ENCODE assay signal across 32 mouse cellular contexts in genomic region chr10:97650334-97650733, GRCm38 (mm10). TPM values are rescaled to one million over a fixed set of nuclear protein-coding genes. Genes with fewer than 3 reads are reported as not detected.
DNase-seq lines count a peak whose midpoint lies in the region; ATAC-seq and TF ChIP-seq lines count a peak whose summit lies in the region.
"Had no signal": no experiment of that assay in that cellular context is flagged by ENCODE, and none has a peak within 500 bp of the region (broad histone marks: within the 10 kb centered on the region; RNA-seq: fewer than 3 reads in every experiment).

No protein-coding gene starts in this region.

- H3K4me1 ChIP-seq in intestine, embryonic 14.5 days (replicated peaks; ENCODE audit: control insufficient read depth, insufficient read depth, low read length) = no peaks in the 10 kb centered on the region
- H3K4me1 ChIP-seq in intestine, postnatal 0 days (replicated peaks; ENCODE audit: control insufficient read depth, insufficient read depth, low read length) = no peaks in the 10 kb centered on the region
- no peaks in the 10 kb centered on the region; the same call in 1 of the 2 replicates for H3K4me1 ChIP-seq in embryonic fibroblast, embryonic 13.5 days (ENCODE audit: control insufficient read depth, insufficient read depth, low read length)
- H3K4me1 ChIP-seq: forebrain, embryonic 10.5 days; heart, embryonic 13.5 days; limb, embryonic 13.5 days; liver, embryonic 13.5 days; midbrain, embryonic 15.5 days had no signal

- H3K9me3 ChIP-seq in intestine, embryonic 14.5 days (ENCODE audit: control insufficient read depth, low read length) = no peaks in the 10 kb centered on the region
- no peaks in the 10 kb centered on the region for H3K9me3 ChIP-seq in intestine, postnatal 0 days (ENCODE audit: control insufficient read depth)
- H3K9me3 ChIP-seq: forebrain, embryonic 10.5 days; heart, embryonic 13.5 days; limb, embryonic 13.5 days; liver, embryonic 13.5 days; midbrain, embryonic 15.5 days had no signal

- 20% methylated on average over 2 of the region's 2 CpGs for WGBS in intestine, embryonic 14.5 days
- WGBS in intestine, postnatal 0 days = 48% methylated on average over 2 of the region's 2 CpGs

- ATAC-seq in intestine, embryonic 14.5 days (replicated peaks; ENCODE audit: low FRiP score, low TSS enrichment, low read depth) = no peak
- no peak for ATAC-seq in intestine, postnatal 0 days
- ATAC-seq: CD4-positive, CD25-positive, alpha-beta regulatory T cell, adult 4 months; forebrain, embryonic 16.5 days; hindbrain, postnatal 0 days; midbrain, embryonic 15.5 days had no signal

- H3K4me2 ChIP-seq in intestine, embryonic 14.5 days (ENCODE audit: low read length) = no peak overlapping the region
- H3K4me2 ChIP-seq in intestine, postnatal 0 days (replicated peaks; ENCODE audit: low read depth) = no peak overlapping the region
- H3K4me2 ChIP-seq: heart, embryonic 13.5 days; limb, embryonic 13.5 days; liver, embryonic 13.5 days; midbrain, embryonic 15.5 days had no signal

- TF ChIP-seq CTCF in intestine, postnatal 0 days (IDR thresholded peaks at IDR 0.05; ENCODE audit: low read depth) = no peak
- TF ChIP-seq CTCF in embryonic fibroblast, embryonic 13.5 days (IDR thresholded peaks at IDR 0.05; ENCODE audit: borderline replicate concordance, insufficient read depth, low read length) = no peak

- H3K36me3 ChIP-seq in intestine, embryonic 14.5 days (ENCODE audit: control insufficient read depth, insufficient read depth, low read length) = no peaks in the 10 kb centered on the region
- H3K36me3 ChIP-seq in intestine, postnatal 0 days (ENCODE audit: control insufficient read depth, insufficient read depth) = no peaks in the 10 kb centered on the region
- H3K36me3 ChIP-seq: forebrain, embryonic 10.5 days; heart, embryonic 13.5 days; limb, embryonic 13.5 days; liver, embryonic 13.5 days; midbrain, embryonic 15.5 days had no signal

- H3K27ac ChIP-seq in intestine, embryonic 14.5 days (ENCODE audit: low read depth) = 0 out of 2 replicates have a peak overlapping the region, but pooled peaks have one; percentile 9
- H3K27ac ChIP-seq in intestine, postnatal 0 days (ENCODE audit: low read depth, low read length) = no peak overlapping the region
- H3K27ac ChIP-seq in embryonic fibroblast, embryonic 13.5 days (ENCODE audit: insufficient read depth, low read length) = peak overlapping the region; percentile 52
- H3K27ac ChIP-seq: forebrain, embryonic 10.5 days; hindbrain, postnatal 0 days; limb, embryonic 13.5 days; liver, embryonic 13.5 days; midbrain, embryonic 15.5 days had no signal

- DNase-seq in intestine, embryonic 14.5 days (ENCODE audit: low spot score) = no peak
- peak; percentile 6 for DNase-seq in kidney, postnatal 14 days
- no peak for DNase-seq in kidney, postnatal 25 days
- peak; percentile 36 for DNase-seq in MN1 (ENCODE audit: low spot score)
- no peak for DNase-seq in urinary bladder, postnatal 10 days (ENCODE audit: low spot score)
- no peak for DNase-seq in adrenal gland, postnatal 10 days
- DNase-seq: adrenal gland, adult 8-10 months; cerebellum, adult 18-20 months; cerebellum, postnatal 25 days; gastrocnemius, postnatal 14 days; heart, adult 18-20 months; heart, postnatal 14 days; liver, embryonic 13.5 days; lung, adult 2 months; thymus, adult 18-20 months; thymus, postnatal 36 days had no signal

- no peak overlapping the region for H3K9ac ChIP-seq in intestine, embryonic 14.5 days (ENCODE audit: low read length)
- no peak overlapping the region for H3K9ac ChIP-seq in intestine, postnatal 0 days (ENCODE audit: low read depth, low read length)
- H3K9ac ChIP-seq: heart, embryonic 13.5 days; limb, embryonic 13.5 days; liver, embryonic 13.5 days; midbrain, embryonic 15.5 days had no signal

- TF ChIP-seq POLR2A in embryonic fibroblast, embryonic 13.5 days (IDR thresholded peaks at IDR 0.05; ENCODE audit: low read depth, low read length) = no peak

- H3K4me3 ChIP-seq in intestine, embryonic 14.5 days (ENCODE audit: low read depth, low read length) = no peak overlapping the region
- no peak overlapping the region for H3K4me3 ChIP-seq in intestine, postnatal 0 days (ENCODE audit: low read depth, low read length)
- no peak overlapping the region for H3K4me3 ChIP-seq in embryonic fibroblast, embryonic 13.5 days (ENCODE audit: insufficient read depth, low read length)
- H3K4me3 ChIP-seq: forebrain, embryonic 10.5 days; heart, embryonic 13.5 days; limb, embryonic 13.5 days; liver, embryonic 13.5 days; midbrain, embryonic 15.5 days had no signal

- H3K27me3 ChIP-seq in intestine, embryonic 14.5 days (replicated peaks; ENCODE audit: control insufficient read depth, insufficient read depth, low read length) = no peaks in the 10 kb centered on the region
- H3K27me3 ChIP-seq in intestine, postnatal 0 days (replicated peaks; ENCODE audit: control insufficient read depth, insufficient read depth, low read length) = no peaks in the 10 kb centered on the region
- H3K27me3 ChIP-seq: heart, embryonic 13.5 days; limb, embryonic 13.5 days; liver, embryonic 13.5 days; midbrain, embryonic 15.5 days had no signal

RNA-seq across cellular contexts. Expression of gene Epyc, which starts 6.5 kb away (rescaled TPM):
- 0.47 and 0.60 TPM in 2 replicates for polyA plus RNA-seq in intestine, embryonic 14.5 days (2014; fragmentation: Nextera tagmentation; extraction: Ambion mirVana)
- polyA plus RNA-seq in intestine, postnatal 0 days (2015; fragmentation: Nextera tagmentation; extraction: Ambion mirVana) = 0.21 and 0.37 TPM in 2 replicates
- 0.49 TPM in 1 of 2 replicates, not detected in the other for polyA plus RNA-seq in embryonic fibroblast, embryonic 13.5 days (2011; ENCODE audit: insufficient read length, low read depth, missing spikeins)
- under 1 TPM; 0.36 to 0.79 TPM for total RNA-seq in adrenal gland, postnatal 10 days (2021)
- total RNA-seq: layer of hippocampus, postnatal 25 days; megakaryocyte-erythroid progenitor cell, adult 5-6 weeks had no signal
- polyA plus RNA-seq: CD4-positive, CD25-positive, alpha-beta regulatory T cell, adult 4 months; liver, embryonic 13.5 days; neural tube, embryonic 14.5 days had no signal

RNA-seq across cellular contexts. Expression of gene Ccer1, which starts 42.5 kb away (rescaled TPM):
- polyA plus RNA-seq in intestine, embryonic 14.5 days (2014; fragmentation: Nextera tagmentation; extraction: Ambion mirVana) = not detected in 2 replicates
- not detected in 2 replicates for polyA plus RNA-seq in intestine, postnatal 0 days (2015; fragmentation: Nextera tagmentation; extraction: Ambion mirVana)
- not detected in 2 replicates for polyA plus RNA-seq in embryonic fibroblast, embryonic 13.5 days (2011; ENCODE audit: insufficient read length, low read depth, missing spikeins)
- total RNA-seq in adrenal gland, postnatal 10 days (2021) = not detected
- total RNA-seq: adrenal gland, adult 8-10 months; gastrocnemius, postnatal 14 days; heart, adult 18-20 months; heart, postnatal 14 days; hindbrain, postnatal 0 days; layer of hippocampus, postnatal 25 days; left cerebral cortex, postnatal 10 days; megakaryocyte-erythroid progenitor cell, adult 5-6 weeks had no signal
- polyA plus RNA-seq: CD4-positive, CD25-positive, alpha-beta regulatory T cell, adult 4 months; forebrain, embryonic 10.5 days; forebrain, embryonic 16.5 days; heart, embryonic 13.5 days; hindbrain, embryonic 11.5 days; hindbrain, postnatal 0 days; large intestine, adult 2 months; liver, embryonic 13.5 days; lung, adult 2 months; midbrain, embryonic 15.5 days; neural tube, embryonic 14.5 days; stomach, embryonic 14.5 days had no signal

RNA-seq across cellular contexts. Expression of gene Kera, which starts 43.7 kb away (rescaled TPM):
- 0.46 and 0.53 TPM in 2 replicates for polyA plus RNA-seq in intestine, embryonic 14.5 days (2014; fragmentation: Nextera tagmentation; extraction: Ambion mirVana)
- 0.13 and 0.18 TPM in 2 replicates for polyA plus RNA-seq in intestine, postnatal 0 days (2015; fragmentation: Nextera tagmentation; extraction: Ambion mirVana)
- 0.30 TPM in 1 of 2 replicates, not detected in the other for polyA plus RNA-seq in embryonic fibroblast, embryonic 13.5 days (2011; ENCODE audit: insufficient read length, low read depth, missing spikeins)
- under 1 TPM; 0.61 to 0.75 TPM for total RNA-seq in adrenal gland, postnatal 10 days (2021)
- total RNA-seq: adrenal gland, adult 8-10 months; heart, adult 18-20 months; heart, postnatal 14 days; left cerebral cortex, postnatal 10 days; megakaryocyte-erythroid progenitor cell, adult 5-6 weeks had no signal
- polyA plus RNA-seq: CD4-positive, CD25-positive, alpha-beta regulatory T cell, adult 4 months; forebrain, embryonic 10.5 days; forebrain, embryonic 16.5 days; hindbrain, embryonic 11.5 days; hindbrain, postnatal 0 days; large intestine, adult 2 months; lung, adult 2 months; neural tube, embryonic 14.5 days had no signal

Comparison
In these comparisons a context has a peak if more than half of its experiments do, and no peak if none do; other contexts are left out.
1. DNase-seq: peak in kidney, postnatal 14 days (single experiment) and MN1 (single experiment); none in intestine, embryonic 14.5 days (single experiment), kidney, postnatal 25 days (0 of 2), urinary bladder, postnatal 10 days (single experiment) and adrenal gland, postnatal 10 days (single experiment).